Mouse (Mus musculus) liver, adult 2 months (tissue): ENCODE measurements around the gene Shroom1. TPM values are rescaled to one million over a fixed set of nuclear protein-coding genes. Genes with fewer than 3 reads are reported as not detected.

ENCODE experiments used
- DNase-seq: peaks from one replicate; pipeline ENCODE4 v3.0.0-alpha.2; 2011; ENCODE audit warnings: low read depth, low spot score; ENCODE audit errors: extremely low read depth
- H3K27ac ChIP-seq: fragments of 200-500 bp; replicated peaks from 2 replicates; pipeline ENCODE4 v1.5.1; 2012; ENCODE audit warnings: low read depth, mild to moderate bottlenecking, control low read depth, inconsistent platforms, low read length; ENCODE audit not compliant: insufficient read depth
- H3K27me3 ChIP-seq: fragments of 200-500 bp; 2 replicates; pipeline ENCODE4 v1.6.1; 2012; ENCODE audit warnings: mild to moderate bottlenecking, moderate library complexity, low read length, inconsistent platforms; ENCODE audit not compliant: control insufficient read depth, insufficient read depth
- H3K36me3 ChIP-seq: fragments of 200-500 bp; 2 replicates; pipeline ENCODE4 v1.6.1; 2012; ENCODE audit warnings: low read length, inconsistent platforms; ENCODE audit not compliant: control insufficient read depth, insufficient read depth
- H3K4me1 ChIP-seq: fragments of 200-500 bp; 2 replicates; pipeline ENCODE4 v1.6.1; 2011; ENCODE audit warnings: low read length; ENCODE audit not compliant: control insufficient read depth, insufficient read depth
- H3K4me3 ChIP-seq: fragments of 200-500 bp; 2 replicates; pipeline ENCODE4 v1.5.1; 2011; ENCODE audit warnings: low read depth, mild to moderate bottlenecking, control low read depth, low read length, moderate library complexity; ENCODE audit not compliant: insufficient read depth
- H3K79me2 ChIP-seq: fragments of 200-500 bp; 2 replicates; pipeline ENCODE4 v1.6.1; 2012; ENCODE audit warnings: inconsistent platforms, mild to moderate bottlenecking, low read length, moderate library complexity; ENCODE audit not compliant: control insufficient read depth, insufficient read depth
- H3K9ac ChIP-seq: fragments of 200-500 bp; 2 replicates; pipeline ENCODE4 v1.6.1; 2012; ENCODE audit warnings: low read depth, mild to moderate bottlenecking, control low read depth, inconsistent platforms, low read length
- CTCF ChIP-seq: fragments of 200-500 bp; IDR thresholded peaks from 2 replicates; pipeline ENCODE4 v1.5.1; 2011; ENCODE audit warnings: low read depth, low read length, control low read depth
- POLR2A ChIP-seq: fragments of 200-500 bp; IDR thresholded peaks from 2 replicates; pipeline ENCODE4 v1.6.1; 2011; ENCODE audit warnings: low read length, control low read depth; ENCODE audit not compliant: insufficient read depth; ENCODE audit errors: extremely low read depth
- whole genome bisulfite sequencing: fragments of 180-500 bp; shearing (Covaris S2); methylation state at CpG from one replicate; pipeline ENCODE4 v1.1.7; 2018; 5-methylcytosine and 5-hydroxymethylcytosine counted together
- polyA plus RNA-seq: library from polyadenylated mRNA; depleted of rRNA; stranded (reverse); fragments of >200 nt; gene quantifications from 2 replicates; pipeline ENCODE4 v1.2.3, GENCODE M21; 2012
- total RNA-seq: library from RNA; depleted of rRNA; stranded (reverse); fragments of >200 nt; gene quantifications from 2 replicates; pipeline ENCODE4 v1.2.3, GENCODE M21; 2014

The Shroom1 gene
- total and polyA plus RNA-seq, 2 experiments, result 12.8 to 43.4 TPM

DNA sequence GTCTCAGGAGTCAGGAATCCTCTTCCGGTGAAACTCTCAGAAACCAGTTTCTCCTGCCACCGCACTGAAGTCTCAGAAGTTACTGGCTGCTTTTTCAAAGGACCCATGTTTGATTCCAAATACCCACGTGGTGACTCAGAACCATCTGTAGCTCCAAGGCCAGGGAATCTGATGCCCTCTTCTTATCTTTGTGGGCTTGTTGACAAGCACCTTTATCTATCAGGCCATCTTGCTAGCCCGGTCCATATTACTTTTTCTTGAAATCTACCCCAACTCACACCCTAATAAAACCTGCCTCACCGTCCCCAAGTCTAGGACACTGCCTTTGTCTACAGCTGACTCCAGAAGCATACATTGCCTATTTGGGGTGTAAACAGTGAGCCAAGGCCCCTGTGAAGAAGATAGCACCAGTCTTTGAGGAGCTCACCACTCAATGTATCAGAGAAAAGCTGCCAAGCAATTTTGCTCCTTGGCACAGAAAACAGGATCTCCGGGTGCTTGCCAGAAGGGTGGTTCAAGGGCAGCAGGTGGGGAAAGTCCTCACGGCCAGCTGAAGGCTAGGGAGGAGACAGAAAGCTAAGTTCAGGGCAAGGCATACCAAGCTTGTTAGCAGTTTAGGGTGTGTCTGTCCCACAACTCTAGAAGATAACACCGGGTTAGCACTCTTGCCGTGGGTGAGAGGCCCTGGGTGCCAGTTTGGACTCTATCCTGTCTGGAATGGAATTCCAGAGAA is 26.3 kb downstream of the Shroom1 start:
- Histone ChIP-seq H3K27me3 (peaks cover 18% of the 10 kb centered on the region), H3K36me3 (no peaks in the 10 kb centered on the region), H3K9ac (no peak overlapping the region), H3K4me1 (peaks cover 4% of the 10 kb centered on the region; the same call in 1 of the 2 replicates), H3K79me2 (no peaks in the 10 kb centered on the region), H3K27ac (no peak overlapping the region), H3K4me3 (no peak overlapping the region)
- no peak for TF ChIP-seq POLR2A
- no peak for TF ChIP-seq CTCF
- DNase-seq, result no peak
- 69% methylated on average over 9 of the region's 9 CpGs for WGBS

DNA sequence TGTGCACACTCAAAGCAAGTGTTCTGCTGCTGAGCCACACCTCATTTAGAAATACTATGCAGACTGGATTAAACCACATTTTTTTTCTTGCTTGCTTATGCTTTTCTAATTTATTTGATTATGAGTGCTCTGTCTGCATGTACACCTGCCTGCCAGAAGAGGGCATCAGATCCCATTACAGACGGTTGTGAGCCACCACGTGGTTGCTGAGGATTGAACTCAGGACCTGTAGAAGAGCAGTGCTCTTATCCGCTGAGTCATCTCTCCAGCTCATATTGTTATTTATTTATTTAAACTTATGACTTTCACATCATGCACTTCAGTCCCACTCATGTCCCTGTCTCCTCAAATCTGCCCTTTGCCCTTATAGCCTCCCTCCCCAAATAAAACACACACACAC is 28.7 kb downstream of the Shroom1 start:
- DNase-seq, result no peak
- Histone ChIP-seq H3K4me3 (no peak overlapping the region), H3K9ac (no peak overlapping the region), H3K27me3 (no peaks in the 10 kb centered on the region), H3K27ac (no peak overlapping the region), H3K4me1 (peaks cover 4% of the 10 kb centered on the region; the same call in 1 of the 2 replicates), H3K36me3 (no peaks in the 10 kb centered on the region), H3K79me2 (no peaks in the 10 kb centered on the region)
- WGBS, result 53% methylated on average over 3 of the region's 3 CpGs
- TF ChIP-seq POLR2A (no peak), CTCF (no peak)

GRCm38 (mm10) chr11:53486351-53486750 is 29.3 kb downstream of the Shroom1 start:
- Histone ChIP-seq H3K27me3 (no peaks in the 10 kb centered on the region), H3K79me2 (no peaks in the 10 kb centered on the region), H3K9ac (no peak overlapping the region), H3K36me3 (no peaks in the 10 kb centered on the region), H3K4me3 (no peak overlapping the region), H3K27ac (no peak overlapping the region), H3K4me1 (peaks cover 4% of the 10 kb centered on the region; the same call in 1 of the 2 replicates)
- DNase-seq, result no peak
- TF ChIP-seq POLR2A, result no peak
- no peak for TF ChIP-seq CTCF
- WGBS, result 89% methylated on average over 3 of the region's 3 CpGs

DNA sequence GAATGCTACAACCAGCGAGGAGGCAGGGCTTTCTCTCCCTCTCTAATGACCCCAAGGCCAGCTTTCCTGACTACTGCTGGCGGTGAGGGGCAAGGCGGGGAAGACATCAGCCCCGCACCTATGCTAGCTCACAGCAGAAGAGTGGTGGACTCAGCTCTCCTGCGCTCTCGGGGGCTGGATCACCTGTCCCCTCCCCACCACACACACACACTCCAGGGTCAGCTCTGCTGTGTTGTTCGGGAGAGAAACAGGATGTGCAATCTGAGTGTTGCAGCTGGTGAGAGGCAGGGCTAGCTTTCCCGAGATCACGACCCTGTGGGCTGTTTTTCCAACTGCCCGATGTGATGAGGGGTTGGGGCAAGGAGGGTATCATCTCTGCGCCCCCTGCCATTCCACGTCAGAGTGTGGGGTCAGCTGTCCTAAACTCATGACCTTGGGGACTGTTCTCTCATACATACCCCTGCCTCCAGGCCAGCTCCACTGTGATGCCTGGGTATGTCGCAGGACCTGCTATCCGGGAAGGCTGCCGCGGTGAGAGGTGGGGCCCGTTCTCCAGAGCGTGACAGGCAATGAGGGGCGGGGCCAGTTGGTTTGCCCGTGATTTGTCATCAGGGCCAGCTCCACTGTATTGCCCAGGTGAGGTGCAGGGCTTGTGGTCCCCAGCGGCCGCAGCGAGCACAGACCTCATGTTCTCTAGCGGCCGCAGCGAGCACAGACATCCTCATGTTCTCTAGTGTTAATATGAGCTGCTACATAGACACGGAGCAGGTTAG is 30.0 kb downstream of the Shroom1 start:
- Histone ChIP-seq H3K27ac (no peak overlapping the region), H3K36me3 (no peaks in the 10 kb centered on the region), H3K79me2 (no peaks in the 10 kb centered on the region), H3K27me3 (no peaks in the 10 kb centered on the region), H3K9ac (no peak overlapping the region), H3K4me1 (peaks cover 4% of the 10 kb centered on the region; the same call in 1 of the 2 replicates), H3K4me3 (no peak overlapping the region)
- no peak for DNase-seq
- TF ChIP-seq POLR2A (no peak), CTCF (no peak)
- 14% methylated on average over 27 of the region's 27 CpGs for WGBS

- Histone ChIP-seq H3K36me3 (no peaks in the 10 kb centered on the region), H3K9ac (no peak overlapping the region), H3K27me3 (no peaks in the 10 kb centered on the region), H3K27ac (no peak overlapping the region), H3K4me3 (no peak overlapping the region), H3K79me2 (no peaks in the 10 kb centered on the region), H3K4me1 (peaks cover 4% of the 10 kb centered on the region; the same call in 1 of the 2 replicates)
- no peak for TF ChIP-seq POLR2A
- no peak for TF ChIP-seq CTCF
- no peak for DNase-seq
- WGBS, result 98% methylated on average over 5 of the region's 5 CpGs
Measured at GRCm38 (mm10) chr11:53489007-53489406, 32.0 kb downstream of the Shroom1 start.
